In the genomic region with DNA sequence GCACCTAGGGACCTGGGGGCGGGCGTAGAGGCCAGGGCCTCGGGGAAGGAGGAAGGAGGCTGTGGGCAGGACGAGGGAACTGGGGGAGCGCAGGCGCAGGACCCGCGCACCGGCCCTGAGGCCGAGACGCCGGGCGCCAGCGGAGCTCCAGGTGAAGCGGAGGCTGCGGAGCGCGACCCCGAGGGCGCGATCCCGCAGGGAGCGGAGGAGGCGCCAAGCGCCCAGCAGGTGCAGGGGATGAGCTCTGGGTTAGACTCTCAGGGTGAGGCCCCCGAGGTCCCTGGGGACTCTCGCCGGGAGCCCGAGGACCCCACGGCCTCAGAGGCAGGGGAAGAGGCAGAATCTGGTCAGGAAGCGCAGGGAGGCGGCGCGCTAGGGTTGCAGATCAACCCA, we compare ENCODE assay signal across 9 mouse cellular contexts. TPM values are rescaled to one million over a fixed set of nuclear protein-coding genes. Genes with fewer than 3 reads are reported as not detected.
DNase-seq lines count a peak whose midpoint lies in the region; ATAC-seq and TF ChIP-seq lines count a peak whose summit lies in the region.
"Had no signal": no experiment of that assay in that cellular context is flagged by ENCODE, and none has a peak within 500 bp of the region (broad histone marks: within the 10 kb centered on the region; RNA-seq: fewer than 3 reads in every experiment).

No protein-coding gene starts in this region.

- no peak overlapping the region for H3K27ac ChIP-seq in heart, embryonic 14.5 days (replicated peaks in 1 of 2; ENCODE audit: control insufficient read depth in 1 of 2, insufficient read depth in 1 of 2, low read depth in 2 of 2, low read length in 2 of 2)
- H3K27ac ChIP-seq in embryonic facial prominence, embryonic 10.5 days (replicated peaks), result peak overlapping the region; percentile 4
- peak overlapping the region; percentile 73 for H3K27ac ChIP-seq in intestine, postnatal 0 days (ENCODE audit: low read depth, low read length)
- no peak overlapping the region for H3K27ac ChIP-seq in midbrain, embryonic 14.5 days (replicated peaks; ENCODE audit: low read depth, low read length)
- H3K27ac ChIP-seq: macrophage had no signal

- peaks cover 43% of the 10 kb centered on the region for H3K27me3 ChIP-seq in heart, embryonic 14.5 days (ENCODE audit: control insufficient read depth, insufficient read depth, low read length)
- peaks cover 74% of the 10 kb centered on the region for H3K27me3 ChIP-seq in embryonic facial prominence, embryonic 10.5 days (replicated peaks; ENCODE audit: low read depth, poor library complexity, severe bottlenecking)
- H3K27me3 ChIP-seq in intestine, postnatal 0 days (replicated peaks; ENCODE audit: control insufficient read depth, insufficient read depth, low read length), result no peaks in the 10 kb centered on the region
- peaks cover 33% of the 10 kb centered on the region for H3K27me3 ChIP-seq in midbrain, embryonic 14.5 days (ENCODE audit: control insufficient read depth, insufficient read depth, low read length)

- H3K4me1 ChIP-seq in heart, embryonic 14.5 days (ENCODE audit: control insufficient read depth in 2 of 2, insufficient read depth in 2 of 2, low read length in 2 of 2), result peaks cover 9 to 20% of the 10 kb centered on the region in 2 experiments
- peaks cover 22% of the 10 kb centered on the region for H3K4me1 ChIP-seq in embryonic facial prominence, embryonic 10.5 days
- H3K4me1 ChIP-seq in intestine, postnatal 0 days (replicated peaks; ENCODE audit: control insufficient read depth, insufficient read depth, low read length), result no peaks in the 10 kb centered on the region
- peaks cover 10% of the 10 kb centered on the region for H3K4me1 ChIP-seq in midbrain, embryonic 14.5 days (ENCODE audit: control insufficient read depth, insufficient read depth, low read length)

- 0 out of 2 replicates have a peak, but pooled peaks have one; percentile 6 for TF ChIP-seq CTCF in intestine, postnatal 0 days (IDR thresholded peaks at IDR 0.05; ENCODE audit: low read depth)

- no peak for DNase-seq in heart, postnatal 36 days
- DNase-seq in embryonic facial prominence, embryonic 10.5 days (ENCODE audit: low spot score), result peak; percentile 63
- DNase-seq in midbrain, embryonic 14.5 days, result peak; percentile 54
- DNase-seq in cerebellum, postnatal 4 days (ENCODE audit: low spot score in 2 of 2), result no peak
- no peak for DNase-seq in right cerebral cortex, postnatal 4 days
- DNase-seq in ovary, postnatal 14 days (ENCODE audit: low spot score), result no peak

- WGBS in heart, embryonic 14.5 days, result under 1% methylated on average over 34 of the region's 34 CpGs
- under 1% methylated on average over 34 of the region's 34 CpGs for WGBS in embryonic facial prominence, embryonic 10.5 days
- under 1% methylated on average over 33 of the region's 34 CpGs for WGBS in intestine, postnatal 0 days
- WGBS in midbrain, embryonic 14.5 days, result 1% methylated on average over 25 of the region's 34 CpGs

- H3K4me2 ChIP-seq in heart, embryonic 14.5 days (ENCODE audit: low read length), result peak overlapping the region; percentile 97
- peak overlapping the region; percentile 74 for H3K4me2 ChIP-seq in intestine, postnatal 0 days (replicated peaks; ENCODE audit: low read depth)
- H3K4me2 ChIP-seq in midbrain, embryonic 14.5 days (ENCODE audit: low read length), result peak overlapping the region; percentile 87

- intact Hi-C loops in heart, postnatal 36 days (cut with DNase I), result no loop called here

- H3K9ac ChIP-seq in heart, embryonic 14.5 days (ENCODE audit: low read length), result peak overlapping the region; percentile 62
- peak overlapping the region; percentile 74 for H3K9ac ChIP-seq in intestine, postnatal 0 days (ENCODE audit: low read depth, low read length)
- H3K9ac ChIP-seq in midbrain, embryonic 14.5 days (replicated peaks; ENCODE audit: low read length), result peak overlapping the region; percentile 48; the same call in 1 of the 2 replicates

- H3K4me3 ChIP-seq in heart, embryonic 14.5 days (ENCODE audit: control insufficient read depth in 1 of 2, insufficient read depth in 1 of 2, low read depth in 1 of 2, low read length in 2 of 2), result peak overlapping the region; percentile 59
- peak overlapping the region; percentile 59 for H3K4me3 ChIP-seq in embryonic facial prominence, embryonic 10.5 days
- peak overlapping the region; percentile 58 for H3K4me3 ChIP-seq in intestine, postnatal 0 days (ENCODE audit: low read depth, low read length)
- peak overlapping the region; percentile 42 for H3K4me3 ChIP-seq in midbrain, embryonic 14.5 days (replicated peaks; ENCODE audit: low read depth, low read length)

- H3K36me3 ChIP-seq in heart, embryonic 14.5 days (ENCODE audit: control insufficient read depth, insufficient read depth, low read length), result no peaks in the 10 kb centered on the region
- H3K36me3 ChIP-seq in embryonic facial prominence, embryonic 10.5 days (replicated peaks), result no peaks in the 10 kb centered on the region
- no peaks in the 10 kb centered on the region for H3K36me3 ChIP-seq in intestine, postnatal 0 days (ENCODE audit: control insufficient read depth, insufficient read depth)
- no peaks in the 10 kb centered on the region for H3K36me3 ChIP-seq in midbrain, embryonic 14.5 days (ENCODE audit: control insufficient read depth, insufficient read depth, low read length)

- ATAC-seq in heart, embryonic 14.5 days (ENCODE audit: insufficient number of reproducible peaks, insufficient read depth, low FRiP score, low read depth), result peak; percentile 38
- peak; percentile 56 for ATAC-seq in intestine, postnatal 0 days
- ATAC-seq in midbrain, embryonic 14.5 days (ENCODE audit: low FRiP score, low TSS enrichment), result no peak

- H3K9me3 ChIP-seq in heart, embryonic 14.5 days (ENCODE audit: control insufficient read depth, low read length), result no peaks in the 10 kb centered on the region
- H3K9me3 ChIP-seq in embryonic facial prominence, embryonic 10.5 days, result no peaks in the 10 kb centered on the region
- H3K9me3 ChIP-seq in intestine, postnatal 0 days (ENCODE audit: control insufficient read depth), result no peaks in the 10 kb centered on the region
- H3K9me3 ChIP-seq in midbrain, embryonic 14.5 days (ENCODE audit: control insufficient read depth, low read length), result no peaks in the 10 kb centered on the region

RNA-seq across cellular contexts. Expression of a gene that starts 13.0 kb away (rescaled TPM):
- polyA plus RNA-seq in heart, embryonic 14.5 days (2014; fragmentation: Nextera tagmentation; extraction: Ambion mirVana), result 0.72 and 0.89 TPM in 2 replicates
- under 1 TPM; 0.08 to 0.25 TPM for total RNA-seq in heart, postnatal 36 days (2021)
- 5.0 and 5.6 TPM in 2 replicates for polyA plus RNA-seq in embryonic facial prominence, embryonic 10.5 days (2016; fragmentation: Nextera tagmentation; extraction: Ambion mirVana)
- polyA plus RNA-seq in intestine, postnatal 0 days (2015; fragmentation: Nextera tagmentation; extraction: Ambion mirVana), result 70.7 and 77.8 TPM in 2 replicates
- 0.91 TPM in 1 of 2 replicates, not detected in the other for polyA plus RNA-seq in midbrain, embryonic 14.5 days (2014; fragmentation: Nextera tagmentation; extraction: Ambion mirVana)
- polyA plus RNA-seq: macrophage had no signal

RNA-seq across cellular contexts. Expression of a gene that starts 27.9 kb away (rescaled TPM):
- polyA plus RNA-seq in heart, embryonic 14.5 days (2014; fragmentation: Nextera tagmentation; extraction: Ambion mirVana), result 105 TPM in 2 replicates
- 10 to 100 TPM; 50.8 to 99.4 TPM for total RNA-seq in heart, postnatal 36 days (2021)
- polyA plus RNA-seq in embryonic facial prominence, embryonic 10.5 days (2016; fragmentation: Nextera tagmentation; extraction: Ambion mirVana), result 32.8 and 38.2 TPM in 2 replicates
- polyA plus RNA-seq in intestine, postnatal 0 days (2015; fragmentation: Nextera tagmentation; extraction: Ambion mirVana), result 52.0 and 86.5 TPM in 2 replicates
- polyA plus RNA-seq in midbrain, embryonic 14.5 days (2014; fragmentation: Nextera tagmentation; extraction: Ambion mirVana), result 63.4 and 71.1 TPM in 2 replicates

Comparison
In these comparisons a context has a peak if more than half of its experiments do, and no peak if none do; other contexts are left out.
1. H3K27ac ChIP-seq: peak in embryonic facial prominence, embryonic 10.5 days (single experiment) and intestine, postnatal 0 days (single experiment); none in heart, embryonic 14.5 days (0 of 2) and midbrain, embryonic 14.5 days (single experiment).
2. DNase-seq: peak in embryonic facial prominence, embryonic 10.5 days (single experiment) and midbrain, embryonic 14.5 days (single experiment); none in heart, postnatal 36 days (0 of 2), cerebellum, postnatal 4 days (0 of 2), right cerebral cortex, postnatal 4 days (single experiment) and ovary, postnatal 14 days (single experiment).
3. RNA of a gene that starts 13.0 kb away (polyA plus RNA-seq): 70.7 to 77.8 TPM in intestine, postnatal 0 days; 5.0 to 5.6 TPM in embryonic facial prominence, embryonic 10.5 days, 0.91 TPM in midbrain, embryonic 14.5 days and 0.72 to 0.89 TPM in heart, embryonic 14.5 days; every median in the first group is over 10 times any median in the second.
4. Peak in every context shown above with its lines, with median percentiles within 50 percentile points of each other: H3K4me2 ChIP-seq, H3K4me3 ChIP-seq and H3K9ac ChIP-seq.